Mouse (Mus musculus): ENCODE data around the gene Igfbp2.

Igfbp2 gene

DNA sequence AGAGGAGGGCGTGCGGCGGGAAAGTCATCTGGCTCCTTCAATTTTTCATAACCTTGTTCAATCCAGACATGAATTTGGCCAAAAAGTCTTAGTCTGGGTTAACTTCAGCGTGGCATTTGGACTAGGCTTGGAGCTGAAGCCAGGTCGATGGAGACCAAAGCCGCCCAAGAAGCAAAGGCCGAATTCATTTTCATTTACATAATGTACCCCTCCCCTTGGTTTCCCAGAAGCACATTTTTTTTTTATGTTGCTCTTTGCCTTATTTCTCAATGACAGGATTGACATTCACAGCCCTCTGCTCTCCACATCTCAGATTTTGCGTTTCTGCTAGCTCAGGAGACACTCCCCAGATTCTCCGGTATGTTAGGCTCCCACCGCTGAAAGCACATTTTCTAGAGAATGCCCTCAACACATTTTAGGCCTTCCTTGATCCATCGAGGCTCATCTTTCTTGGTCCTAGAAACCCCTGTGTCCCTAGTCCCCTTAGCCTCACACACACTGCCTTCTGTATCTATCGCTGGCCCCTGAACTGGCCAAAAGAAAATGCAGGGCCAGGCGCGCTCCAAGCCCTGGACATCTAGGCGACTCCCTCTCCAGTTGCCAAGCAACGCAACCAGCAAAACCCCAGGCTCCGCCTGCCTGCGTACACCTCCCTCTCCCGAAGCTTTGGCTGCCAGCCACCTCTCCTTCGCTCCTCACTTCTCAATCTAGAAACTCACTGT lies 46.5 kb downstream of the Igfbp2 start:
- no peak for DNase-seq (ENCODE audit: extremely low read depth, insufficient read length, low spot score)

DNA sequence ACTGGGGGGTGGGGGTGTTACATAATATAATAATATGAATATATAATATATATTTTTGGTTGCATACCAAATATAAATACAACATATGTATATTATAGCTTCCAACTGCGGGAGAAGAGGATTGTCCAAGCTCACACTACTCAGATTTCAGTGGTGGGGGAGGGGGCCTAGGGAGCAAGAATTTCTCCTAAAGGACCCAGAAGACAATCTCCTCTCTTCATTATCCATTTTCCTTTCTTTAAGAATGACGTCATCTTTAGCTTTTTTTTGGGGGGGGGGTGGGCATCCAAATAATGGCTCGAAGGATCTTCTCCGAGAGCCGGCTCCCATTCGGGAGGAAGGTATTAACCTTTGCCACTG lies 47.0 kb downstream of the Igfbp2 start:
- no peak for DNase-seq (ENCODE audit: extremely low read depth, insufficient read length, low spot score)

DNA sequence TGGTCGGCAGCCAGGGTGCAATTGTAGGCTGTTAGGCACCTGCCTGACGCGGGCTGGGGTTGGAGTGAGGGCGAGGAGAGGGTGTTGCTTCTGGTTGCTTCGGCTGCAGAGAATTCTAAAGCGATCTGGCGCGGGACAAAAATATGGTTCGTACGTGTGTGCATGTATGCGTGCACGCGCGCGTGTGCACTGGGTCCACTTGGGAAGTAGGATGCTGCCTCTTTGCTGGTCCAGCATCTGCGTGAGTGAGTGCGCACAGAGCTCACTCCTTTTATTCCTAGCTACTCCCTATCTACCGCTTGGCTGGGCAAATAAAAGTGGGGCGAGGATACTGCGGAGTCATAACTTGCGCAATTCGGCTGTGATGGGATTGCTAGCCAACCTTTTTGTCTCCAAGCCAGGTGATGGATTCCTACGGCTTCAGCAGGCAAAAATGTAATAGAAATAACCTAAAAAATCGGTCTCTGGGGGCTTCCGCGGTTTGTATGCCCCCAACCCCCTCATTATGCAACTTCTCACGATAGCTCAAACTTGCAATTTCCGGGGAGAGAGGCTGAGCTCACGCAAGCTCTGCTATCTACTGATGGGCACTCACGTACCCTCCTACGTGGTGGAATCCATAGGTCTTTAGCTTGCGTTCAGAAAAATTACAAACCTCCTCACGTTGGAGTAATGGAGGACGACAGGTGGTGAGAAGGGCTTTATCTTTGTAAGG lies 47.6 kb downstream of the Igfbp2 start:
- no peak for DNase-seq (ENCODE audit: extremely low read depth, insufficient read length, low spot score)

DNA sequence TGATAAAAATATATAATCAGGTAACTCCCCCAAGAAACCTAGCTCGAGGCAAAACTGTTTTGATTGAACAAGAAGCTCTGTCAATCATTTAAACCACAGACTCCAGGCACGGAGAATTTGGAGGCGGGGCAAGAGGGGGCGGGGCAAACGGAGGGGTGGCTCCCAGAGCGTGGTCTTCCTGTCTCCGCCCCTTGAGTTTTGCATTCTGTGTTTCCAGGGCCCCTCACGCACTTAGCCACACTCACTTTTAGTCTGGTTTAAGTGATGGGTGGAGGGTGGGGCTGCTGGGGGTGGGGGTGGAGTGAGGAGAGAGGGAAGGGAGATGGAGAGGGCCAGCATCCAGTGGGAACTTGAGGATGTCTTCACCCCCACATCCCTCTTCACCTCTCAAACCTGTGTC lies 48.2 kb downstream of the Igfbp2 start:
- no peak for DNase-seq (ENCODE audit: extremely low read depth, insufficient read length, low spot score)

DNA sequence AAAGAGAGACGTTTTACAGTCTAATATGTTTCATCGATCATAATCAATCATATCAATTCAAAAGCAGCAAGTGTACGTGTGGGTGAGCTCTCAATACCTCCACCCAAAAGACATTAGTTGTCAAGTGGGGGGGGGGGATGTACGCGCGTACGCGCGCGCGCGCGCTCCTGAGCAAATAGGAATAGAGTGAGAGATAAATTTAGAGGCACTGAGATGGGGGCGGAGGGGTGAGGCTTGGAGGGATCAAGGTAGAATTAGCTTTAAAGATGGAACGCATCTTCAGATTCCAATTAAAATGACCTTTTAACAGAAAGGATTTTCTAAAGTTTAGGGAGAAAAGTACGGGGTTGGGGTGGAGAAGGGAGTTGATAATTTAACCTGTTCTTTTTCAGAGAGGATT lies 48.8 kb downstream of the Igfbp2 start:
- DNase-seq (ENCODE audit: extremely low read depth, insufficient read length, low spot score), result no peak

DNA sequence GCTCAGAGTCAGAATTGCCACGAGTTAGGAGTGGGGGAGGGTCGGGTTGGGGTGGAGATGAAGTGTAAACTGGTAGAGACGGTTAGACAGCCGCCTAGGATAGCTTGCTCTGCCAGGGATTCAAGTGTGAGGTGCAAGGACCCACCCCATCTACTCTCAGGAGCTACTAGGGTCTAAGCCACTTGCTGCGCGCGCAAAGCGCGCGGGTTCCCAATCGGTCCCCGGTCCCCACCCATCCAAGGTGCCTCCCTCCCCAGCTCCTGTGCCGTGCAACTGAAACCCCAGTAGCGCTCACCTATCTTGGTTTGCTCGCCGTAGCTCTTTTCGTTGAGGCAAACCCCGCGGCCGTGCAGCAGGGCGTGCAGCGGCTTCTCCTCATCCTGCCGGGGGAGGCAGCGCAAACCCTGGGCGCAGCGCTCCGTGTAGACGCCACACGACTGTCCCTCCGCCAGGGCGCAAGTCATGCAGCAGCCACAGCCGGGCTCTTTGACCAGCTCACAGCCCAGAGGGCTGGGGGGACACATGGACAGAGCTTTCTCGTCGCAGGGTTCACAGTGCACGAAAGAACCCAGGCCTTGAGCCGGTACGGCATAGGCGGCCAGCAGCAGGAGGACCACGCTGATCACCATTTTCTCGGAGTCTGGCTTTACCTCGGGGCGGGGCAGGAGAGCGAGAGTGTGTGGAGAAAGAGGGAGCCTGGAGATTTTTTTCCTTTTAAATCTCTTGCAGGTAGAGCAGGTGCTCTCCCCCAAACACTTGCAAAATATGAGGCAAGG lies 49.4 kb downstream of the Igfbp2 start:
- no peak for DNase-seq (ENCODE audit: extremely low read depth, insufficient read length, low spot score)

DNA sequence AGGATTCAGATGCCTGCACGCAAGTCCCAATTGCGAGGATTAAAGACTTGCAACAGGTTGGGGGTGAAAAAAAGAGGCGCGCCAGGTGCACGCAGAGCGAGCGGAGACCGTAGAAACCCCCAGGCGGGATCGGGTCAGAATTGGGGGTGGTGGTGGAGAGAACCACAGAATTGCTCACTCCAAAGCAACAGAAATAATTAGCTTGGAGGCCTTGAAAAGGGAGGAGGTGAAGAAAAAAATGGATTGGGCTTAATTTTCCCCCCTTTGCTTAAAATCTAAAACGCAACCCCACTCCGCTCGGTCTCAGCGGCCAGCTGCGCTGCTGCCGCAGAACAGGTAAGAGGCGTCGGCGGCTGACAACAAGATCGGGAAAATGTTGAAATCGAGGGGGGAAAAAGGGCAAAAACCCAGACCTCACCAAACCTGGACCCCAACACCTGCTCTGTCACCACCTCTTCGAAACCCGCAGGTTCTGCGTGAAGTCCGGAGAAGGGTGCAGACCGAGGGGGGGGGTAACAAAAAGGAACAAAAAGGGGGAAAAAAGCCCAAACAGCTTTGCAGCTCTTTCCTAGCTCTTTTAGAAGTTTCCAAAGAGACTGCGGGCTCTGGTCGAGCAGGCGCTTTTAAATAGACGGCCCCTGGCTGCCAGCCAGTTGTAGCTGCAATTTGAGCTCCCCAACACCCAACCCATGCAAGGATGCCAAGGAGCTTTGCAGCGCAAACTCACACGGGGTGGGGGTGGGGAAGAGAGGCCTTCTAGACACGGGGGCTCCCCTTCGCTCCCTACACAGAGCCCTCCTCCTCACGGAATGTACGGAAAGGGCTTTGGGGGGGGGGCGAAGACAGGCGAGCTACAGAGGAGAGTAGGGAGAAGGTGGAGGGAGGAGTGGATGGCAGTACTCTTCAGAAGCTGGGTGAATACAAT lies 50.2 kb downstream of the Igfbp2 start, which contains the start of gene Igfbp5:
Igfbp5 (minus strand) TSS at position 598 of the 925 bp plus-strand sequence.
- DNase-seq (ENCODE audit: extremely low read depth, insufficient read length, low spot score), result no peak

DNA sequence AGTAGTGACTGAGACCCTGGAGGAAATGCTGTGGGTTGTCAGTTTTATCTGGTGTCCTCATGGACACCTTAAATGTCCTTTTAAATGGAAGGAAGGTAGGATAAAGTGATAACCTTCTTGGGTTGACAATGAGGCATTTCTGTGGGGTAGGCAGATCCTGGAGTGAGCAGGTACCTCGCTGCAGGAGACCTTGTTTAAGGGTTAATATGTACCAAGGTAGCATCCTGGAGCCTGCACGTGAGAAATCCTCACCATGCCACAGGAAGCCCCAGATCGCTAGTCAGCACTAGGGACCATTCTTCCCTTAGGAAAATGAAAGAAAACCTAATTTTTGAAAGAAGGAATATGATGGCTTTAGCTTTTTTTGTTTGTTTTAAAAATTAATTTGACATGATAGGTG lies 51.4 kb downstream of the Igfbp2 start:
- no peak for DNase-seq (ENCODE audit: extremely low read depth, insufficient read length, low spot score)

DNA sequence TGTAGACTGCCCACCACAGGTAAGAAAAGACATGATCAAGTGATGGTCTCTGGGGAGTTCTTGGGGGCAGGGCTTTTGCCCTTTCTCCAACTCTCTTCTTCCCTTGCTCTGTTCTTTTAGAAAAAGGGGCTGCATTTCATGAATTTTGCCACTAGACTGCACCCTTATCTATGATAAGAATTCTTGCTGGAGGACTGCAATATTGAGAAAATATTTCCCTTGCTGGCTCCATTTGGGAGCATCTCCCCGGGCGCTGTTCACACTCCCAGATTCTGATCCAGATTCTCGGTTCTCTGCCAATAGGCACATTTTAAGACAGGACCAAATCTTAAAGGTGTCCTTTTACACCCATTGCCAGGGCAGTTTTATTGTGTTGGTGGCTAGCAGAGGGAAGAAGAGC lies 51.8 kb downstream of the Igfbp2 start:
- DNase-seq (ENCODE audit: extremely low read depth, insufficient read length, low spot score), result no peak

DNA sequence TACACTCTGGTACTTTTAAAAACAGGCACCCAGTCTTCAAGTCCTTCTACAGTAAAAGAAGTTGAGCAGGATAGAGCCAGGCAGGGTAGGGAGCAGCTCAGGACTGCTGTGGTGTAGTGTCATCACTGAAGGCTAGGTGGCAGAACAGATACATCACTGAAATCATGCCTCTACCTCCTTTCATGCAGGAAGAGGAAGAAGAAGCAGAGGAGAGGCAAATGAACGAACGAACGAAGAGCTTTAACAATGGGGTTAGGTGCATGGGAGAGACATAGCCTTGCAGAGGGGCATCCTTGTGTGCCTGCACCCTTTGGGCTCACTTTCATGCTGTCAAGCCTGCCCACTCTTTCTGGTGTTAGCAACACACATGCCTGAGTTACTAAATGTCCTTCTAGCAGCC lies 53.6 kb downstream of the Igfbp2 start:
- DNase-seq (ENCODE audit: extremely low read depth, insufficient read length, low spot score), result no peak

DNA sequence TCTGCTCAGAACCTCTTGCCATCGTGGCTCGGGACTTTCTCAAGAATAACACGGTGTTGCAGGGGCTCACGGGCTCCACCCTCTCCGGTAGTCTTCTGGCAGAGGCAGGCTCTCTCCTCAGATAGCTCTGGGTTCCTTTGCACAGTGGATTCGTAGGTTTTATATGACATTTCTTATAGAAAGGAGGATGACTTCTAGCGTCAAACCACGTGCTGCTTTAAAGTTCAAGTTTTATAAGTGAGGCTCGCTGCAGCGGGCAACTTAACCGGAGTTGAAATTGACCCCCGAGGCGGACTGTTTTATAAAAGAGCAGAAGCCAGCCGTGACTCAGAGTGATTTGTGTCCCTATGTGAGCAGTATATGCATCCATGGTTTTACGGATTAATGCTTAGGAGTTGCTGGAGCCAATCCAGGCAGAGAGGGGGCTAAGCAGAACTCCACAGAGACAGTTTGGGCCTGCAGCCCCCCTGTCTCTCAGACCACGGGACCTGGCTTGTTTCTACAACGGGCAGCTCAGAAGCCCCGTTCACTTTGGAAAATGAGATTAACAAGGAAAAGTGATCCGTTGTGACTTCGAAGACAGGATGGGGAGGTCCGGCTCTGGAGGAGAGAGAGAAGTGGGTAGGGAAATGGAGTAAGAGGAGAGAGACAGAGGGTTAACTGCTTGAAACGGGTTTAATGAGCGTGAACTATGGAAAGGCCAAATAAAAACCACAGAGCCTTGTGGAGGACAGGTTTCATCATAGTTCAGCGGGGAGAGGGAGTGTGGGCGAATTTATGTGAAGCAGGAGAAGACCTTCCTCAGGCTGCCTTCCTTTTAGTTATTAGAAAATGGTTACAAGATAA lies 54.4 kb downstream of the Igfbp2 start:
- DNase-seq (ENCODE audit: extremely low read depth, insufficient read length, low spot score), result no peak

DNA sequence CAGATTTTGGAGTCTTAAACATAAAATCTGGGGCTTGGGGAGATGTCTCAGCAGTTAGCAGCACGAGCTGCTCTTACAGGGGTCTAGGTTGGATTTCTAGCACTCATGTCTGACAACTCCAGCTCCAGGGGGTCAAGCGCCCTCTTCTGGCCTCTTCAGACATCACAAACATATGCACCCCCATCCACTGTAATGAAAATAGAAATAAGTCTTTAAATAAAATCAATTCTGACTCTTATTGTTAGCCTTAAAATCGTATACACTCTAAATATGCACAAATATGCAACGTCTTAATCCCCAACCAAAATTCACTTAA lies 55.0 kb downstream of the Igfbp2 start:
- no peak for DNase-seq (ENCODE audit: extremely low read depth, insufficient read length, low spot score)

DNA sequence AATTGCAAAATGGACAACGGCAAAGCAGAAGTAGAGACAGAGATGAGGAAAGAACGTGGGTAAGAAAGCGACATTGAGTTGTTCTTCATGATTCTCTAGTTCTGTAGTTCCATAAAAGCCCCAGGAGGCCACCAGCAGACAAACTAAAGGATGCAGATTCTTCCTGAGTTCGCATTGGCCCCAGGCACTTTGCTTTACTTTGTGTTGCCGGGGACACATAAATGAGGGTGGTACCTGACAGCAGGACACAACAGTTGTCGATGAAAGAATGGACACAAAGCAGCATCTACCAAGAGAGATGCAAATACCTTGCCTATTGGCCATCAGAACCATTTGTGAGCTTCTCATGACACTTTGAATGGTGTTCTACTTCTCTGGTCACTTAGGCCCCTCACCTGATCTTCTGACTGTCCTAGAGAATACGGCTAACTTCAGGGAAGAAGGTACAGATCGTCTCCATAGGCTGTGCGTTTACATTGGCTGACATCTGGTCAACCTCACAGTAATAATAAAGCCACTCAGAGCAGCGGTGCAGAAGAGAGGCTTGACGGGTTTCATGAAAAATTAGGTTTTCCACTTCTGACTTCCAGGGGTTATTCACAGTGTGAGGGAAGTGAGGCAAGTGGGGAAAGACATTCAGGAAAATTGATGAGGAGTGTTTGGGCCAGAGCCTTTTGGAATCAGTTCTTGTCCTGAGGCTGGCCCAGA lies 61.0 kb downstream of the Igfbp2 start:
- no peak for DNase-seq (ENCODE audit: extremely low read depth, insufficient read length, low spot score)

DNA sequence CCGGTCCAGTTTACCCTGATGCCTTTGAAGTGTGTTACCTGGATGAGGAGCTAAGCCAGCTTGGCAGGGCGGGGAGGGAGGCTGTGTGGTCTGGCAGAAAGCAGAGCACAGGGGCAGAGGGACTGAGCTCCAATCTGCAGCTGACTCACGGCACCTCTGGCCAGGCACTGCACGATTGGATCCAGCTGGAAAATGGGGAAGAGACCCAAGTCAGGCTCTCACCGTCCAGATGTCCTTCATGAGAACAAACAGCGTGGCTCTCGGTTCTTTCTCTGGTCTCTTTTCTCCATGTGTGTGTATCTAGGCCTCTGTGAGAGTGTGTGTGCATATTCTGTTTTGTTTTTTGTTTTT lies 61.5 kb downstream of the Igfbp2 start:
- no peak for DNase-seq (ENCODE audit: extremely low read depth, insufficient read length, low spot score)

DNA sequence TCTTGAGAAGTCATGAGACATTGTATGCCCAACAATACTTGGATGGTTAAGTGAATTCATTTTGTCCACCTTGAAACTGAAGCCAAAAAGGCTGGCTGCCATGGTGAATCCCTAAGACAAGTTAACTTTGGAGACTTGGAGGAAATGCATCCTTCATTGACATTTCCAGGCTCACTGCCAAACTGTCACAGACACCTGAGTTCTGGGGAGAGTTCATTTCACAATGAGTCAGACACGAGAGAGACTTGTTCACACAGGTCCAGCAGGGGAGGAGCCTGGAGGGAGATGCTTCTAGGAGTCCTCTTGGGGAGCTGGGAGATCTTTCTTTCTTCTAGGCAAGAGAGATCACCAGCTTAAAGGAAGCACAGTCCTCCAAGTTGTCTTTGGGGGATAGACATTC lies 63.6 kb downstream of the Igfbp2 start:
- no peak for DNase-seq (ENCODE audit: extremely low read depth, insufficient read length, low spot score)

DNA sequence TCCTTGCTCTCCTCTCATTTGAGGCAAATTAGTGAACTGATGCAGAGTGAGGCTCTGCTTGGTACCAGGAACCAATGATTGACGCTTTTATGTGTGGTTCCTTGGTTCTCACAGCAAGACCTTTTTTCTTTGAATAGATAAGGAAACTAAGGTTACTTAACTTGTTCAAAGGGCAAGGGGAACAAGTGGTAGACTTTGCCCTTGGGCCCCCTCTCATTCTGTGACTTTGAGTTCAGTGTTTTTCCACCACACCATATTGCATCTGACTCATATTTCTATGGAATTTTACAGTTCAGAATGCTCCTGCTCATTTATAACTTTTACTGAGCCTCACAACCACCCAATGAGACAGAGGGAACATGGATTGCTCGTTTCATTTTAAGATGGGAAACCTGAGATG lies 71.5 kb downstream of the Igfbp2 start:
- no peak for DNase-seq (ENCODE audit: extremely low read depth, insufficient read length, low spot score)

Data from 3134 (cell line).